Mouse (Mus musculus): ENCODE measurements around the gene Nol4l. TPM values are rescaled to one million over a fixed set of nuclear protein-coding genes. Genes with fewer than 3 reads are reported as not detected.

Nol4l gene
- total and polyA plus RNA-seq, 3 experiments = 3.5 to 4.4 (median 3.9) TPM

DNA sequence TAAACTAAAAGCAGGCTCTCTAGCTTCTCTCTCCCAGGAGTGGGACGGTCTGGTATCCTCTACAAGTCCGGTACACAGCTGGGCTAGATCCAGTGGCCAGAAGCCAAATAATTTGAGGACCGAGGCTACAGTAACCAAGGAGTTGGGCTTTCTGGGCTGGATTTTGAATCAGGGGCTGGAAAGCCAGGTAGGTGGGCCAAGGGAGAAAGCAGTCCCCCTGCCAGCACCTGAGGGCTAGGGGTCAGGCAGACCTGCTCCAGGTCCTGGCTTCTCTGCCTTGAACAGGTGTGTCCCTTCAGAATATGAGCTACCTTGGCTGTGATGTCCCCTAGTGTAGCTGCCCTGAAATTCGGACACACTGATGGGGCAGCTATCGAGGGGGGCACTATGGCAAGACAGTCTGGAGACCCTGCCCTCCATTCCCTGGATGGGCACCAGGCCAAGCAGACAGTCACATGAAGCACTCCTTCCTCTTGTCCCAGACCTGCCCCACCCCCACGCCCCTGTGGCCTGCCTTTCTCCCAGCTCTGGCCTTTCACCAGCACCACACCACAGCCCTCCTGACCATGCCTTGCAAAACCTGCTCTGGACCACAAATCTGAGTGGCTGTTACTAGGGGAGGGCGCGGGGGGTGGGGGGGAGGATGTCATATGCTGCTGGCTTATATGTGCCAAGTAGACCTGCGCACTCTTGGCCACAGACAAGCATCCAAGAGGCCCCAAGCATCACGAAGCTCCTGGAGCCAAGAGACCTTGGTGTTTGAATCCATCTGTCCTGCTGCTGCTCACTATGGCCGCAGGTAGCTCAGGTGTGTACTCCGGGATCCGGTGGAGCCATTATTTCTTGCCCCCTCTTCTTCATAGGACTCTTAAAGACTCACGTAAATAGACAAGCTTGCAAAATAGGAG, 17.1 kb downstream of the Nol4l start:
- intact Hi-C loops (cut with DNase I) = no loop called here
- DNase-seq = no peak
- no peak overlapping the region for H3K27ac ChIP-seq
- 70% methylated on average over 14 of the region's 14 CpGs for WGBS
- no peak overlapping the region for H3K4me3 ChIP-seq
- H3K27me3 ChIP-seq (ENCODE audit: control insufficient read depth, insufficient read depth, low read length) = no peaks in the 10 kb centered on the region
- no peaks in the 10 kb centered on the region for H3K36me3 ChIP-seq (ENCODE audit: control insufficient read depth, insufficient read depth, low read length)
- H3K4me1 ChIP-seq (ENCODE audit: control insufficient read depth, insufficient read depth, low read length) = no peaks in the 10 kb centered on the region
- no peak for TF ChIP-seq EP300 (IDR thresholded peaks at IDR 0.05; ENCODE audit: insufficient read depth, low read depth, low read length)
- no peak for TF ChIP-seq CTCF (IDR thresholded peaks at IDR 0.05)
- TF ChIP-seq POLR2A (IDR thresholded peaks at IDR 0.05; ENCODE audit: insufficient read depth, low read depth, low read length) = no peak
- H3K9ac ChIP-seq (ENCODE audit: low read depth, low read length) = no peak overlapping the region
- no peaks in the 10 kb centered on the region for H3K79me2 ChIP-seq (replicated peaks; ENCODE audit: control insufficient read depth, insufficient read depth, low read length)

DNA sequence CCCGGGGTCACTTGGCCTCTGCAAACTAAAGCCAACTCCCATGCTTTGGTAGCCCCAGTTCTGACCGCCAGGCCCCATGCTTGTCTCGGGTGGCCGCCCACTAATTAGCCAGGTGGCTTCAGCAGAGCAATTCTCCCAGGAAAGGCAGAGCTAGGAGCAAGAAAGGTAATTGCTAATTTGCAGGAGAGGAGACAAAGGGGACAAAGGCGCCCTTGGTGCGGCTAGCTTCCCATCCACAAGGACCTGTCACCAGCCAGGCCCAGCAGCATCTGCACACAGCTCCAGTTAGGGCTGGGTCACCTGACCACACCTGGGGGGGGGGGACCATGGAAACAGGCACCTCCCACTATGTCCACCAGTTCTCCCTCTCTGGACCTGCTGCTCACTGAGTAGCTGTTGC, 18.2 kb downstream of the Nol4l start:
- no peak for DNase-seq
- TF ChIP-seq POLR2A (IDR thresholded peaks at IDR 0.05; ENCODE audit: insufficient read depth, low read depth, low read length) (no peak), EP300 (IDR thresholded peaks at IDR 0.05; ENCODE audit: insufficient read depth, low read depth, low read length) (no peak), CTCF (IDR thresholded peaks at IDR 0.05) (no peak)
- H3K4me3 ChIP-seq = no peak overlapping the region
- H3K79me2 ChIP-seq (replicated peaks; ENCODE audit: control insufficient read depth, insufficient read depth, low read length) = no peaks in the 10 kb centered on the region
- H3K4me1 ChIP-seq (ENCODE audit: control insufficient read depth, insufficient read depth, low read length) = no peaks in the 10 kb centered on the region
- H3K36me3 ChIP-seq (ENCODE audit: control insufficient read depth, insufficient read depth, low read length) = no peaks in the 10 kb centered on the region
- no peaks in the 10 kb centered on the region for H3K27me3 ChIP-seq (ENCODE audit: control insufficient read depth, insufficient read depth, low read length)
- intact Hi-C loops (cut with DNase I) = no loop called here
- 82% methylated on average over 6 of the region's 6 CpGs for WGBS
- H3K27ac ChIP-seq = no peak overlapping the region
- no peak overlapping the region for H3K9ac ChIP-seq (ENCODE audit: low read depth, low read length)

DNA sequence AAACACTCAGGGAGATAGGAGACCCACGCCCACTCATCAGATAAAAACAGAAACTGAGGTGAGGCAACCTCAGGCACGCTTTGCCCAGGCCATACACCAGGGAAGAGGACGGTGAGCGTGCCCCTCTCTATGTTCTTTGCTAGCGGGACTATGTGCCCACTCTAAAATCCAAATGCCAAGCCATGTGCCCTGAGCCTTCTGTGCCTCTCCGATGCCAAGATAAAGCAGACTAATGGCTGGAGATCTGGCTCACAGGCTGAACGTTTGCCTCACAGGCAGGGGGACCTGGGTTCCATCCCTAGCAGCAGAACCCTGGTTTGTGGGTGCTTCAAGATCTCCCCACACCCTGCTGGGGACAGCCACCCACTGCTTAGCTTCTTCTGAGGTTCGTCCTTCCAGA, 19.6 kb downstream of the Nol4l start:
- Histone ChIP-seq H3K4me3 (no peak overlapping the region), H3K27ac (no peak overlapping the region), H3K27me3 (ENCODE audit: control insufficient read depth, insufficient read depth, low read length) (no peaks in the 10 kb centered on the region), H3K9ac (ENCODE audit: low read depth, low read length) (no peak overlapping the region), H3K79me2 (replicated peaks; ENCODE audit: control insufficient read depth, insufficient read depth, low read length) (no peaks in the 10 kb centered on the region), H3K4me1 (ENCODE audit: control insufficient read depth, insufficient read depth, low read length) (no peaks in the 10 kb centered on the region), H3K36me3 (ENCODE audit: control insufficient read depth, insufficient read depth, low read length) (no peaks in the 10 kb centered on the region)
- intact Hi-C loops (cut with DNase I) = no loop called here
- no peak for DNase-seq
- TF ChIP-seq CTCF (IDR thresholded peaks at IDR 0.05) = no peak
- TF ChIP-seq POLR2A (IDR thresholded peaks at IDR 0.05; ENCODE audit: insufficient read depth, low read depth, low read length) = no peak
- TF ChIP-seq EP300 (IDR thresholded peaks at IDR 0.05; ENCODE audit: insufficient read depth, low read depth, low read length) = no peak
- 93% methylated on average over 8 of the region's 8 CpGs for WGBS

DNA sequence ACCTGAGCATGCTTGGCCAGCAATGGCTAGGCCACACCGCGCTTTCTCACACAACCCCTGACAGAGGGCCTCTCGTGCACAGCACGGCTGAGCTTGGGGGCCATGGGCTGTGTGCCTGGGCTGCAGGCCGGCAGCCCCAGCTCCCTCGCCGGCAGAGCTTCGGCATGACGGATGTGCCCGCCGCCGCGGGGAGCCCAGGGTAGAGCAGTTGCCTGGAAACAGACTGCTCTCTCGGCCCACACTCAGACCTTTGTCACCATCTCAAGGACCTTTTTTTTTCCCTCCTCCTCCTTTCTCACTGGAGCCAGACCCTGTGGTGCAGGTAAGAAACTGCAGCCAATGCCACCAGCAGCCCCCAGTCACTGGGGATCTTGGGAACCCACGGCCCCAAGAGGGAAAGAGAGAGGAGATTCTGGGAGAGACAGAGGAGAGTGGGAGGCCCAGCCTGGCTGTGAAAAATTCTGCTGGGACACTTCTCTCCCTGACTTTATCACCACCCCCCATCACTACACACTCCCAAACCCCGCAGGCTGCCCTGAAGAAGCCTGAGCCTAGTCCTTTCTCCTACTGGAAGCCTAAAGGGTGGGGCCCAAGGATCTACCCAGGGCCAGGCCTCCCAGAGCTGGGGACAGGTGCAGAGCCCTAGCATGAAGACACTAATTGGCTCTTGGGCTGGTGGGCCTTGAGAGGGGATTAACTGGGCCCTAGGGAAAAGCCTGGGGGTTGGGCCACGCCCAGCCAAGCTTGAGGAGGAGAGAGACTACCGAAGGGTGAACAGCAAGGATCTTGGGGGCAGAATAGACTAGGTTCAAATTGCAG, 20.4 kb downstream of the Nol4l start:
- intact Hi-C loops (cut with DNase I) = no loop called here

DNA sequence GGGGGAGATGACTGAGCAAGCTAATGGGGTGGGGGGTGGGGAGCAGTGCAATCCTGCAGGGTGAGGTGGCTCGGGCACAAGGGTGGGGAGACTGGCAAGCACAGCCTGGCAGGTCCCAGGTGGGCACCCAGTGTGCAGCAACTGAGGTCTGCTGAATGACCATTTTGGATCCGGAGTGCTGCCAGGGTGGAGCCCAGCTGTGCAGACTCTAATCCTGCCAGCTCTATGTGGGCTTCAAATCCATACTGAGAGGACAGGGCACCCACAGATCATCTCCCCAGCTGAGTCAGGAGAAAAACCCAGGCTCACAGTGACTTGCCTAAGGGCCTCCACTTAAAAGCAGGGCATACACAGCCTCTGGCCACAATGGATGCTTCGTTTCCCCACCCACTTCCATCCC, 21.4 kb downstream of the Nol4l start:
- Histone ChIP-seq H3K27ac (no peak overlapping the region), H3K36me3 (ENCODE audit: control insufficient read depth, insufficient read depth, low read length) (no peaks in the 10 kb centered on the region), H3K9ac (ENCODE audit: low read depth, low read length) (no peak overlapping the region), H3K79me2 (replicated peaks; ENCODE audit: control insufficient read depth, insufficient read depth, low read length) (no peaks in the 10 kb centered on the region), H3K4me3 (no peak overlapping the region), H3K27me3 (ENCODE audit: control insufficient read depth, insufficient read depth, low read length) (no peaks in the 10 kb centered on the region), H3K4me1 (ENCODE audit: control insufficient read depth, insufficient read depth, low read length) (no peaks in the 10 kb centered on the region)
- TF ChIP-seq POLR2A (IDR thresholded peaks at IDR 0.05; ENCODE audit: insufficient read depth, low read depth, low read length) = no peak
- no peak for TF ChIP-seq EP300 (IDR thresholded peaks at IDR 0.05; ENCODE audit: insufficient read depth, low read depth, low read length)
- no peak for TF ChIP-seq CTCF (IDR thresholded peaks at IDR 0.05)
- intact Hi-C loops (cut with DNase I) = no loop called here
- 85% methylated on average over 3 of the region's 3 CpGs for WGBS
- DNase-seq = no peak

More for the DNA sequence above, 20.4 kb downstream of the Nol4l start:
- Histone ChIP-seq H3K79me2 (replicated peaks; ENCODE audit: control insufficient read depth, insufficient read depth, low read length) (no peaks in the 10 kb centered on the region), H3K27me3 (ENCODE audit: control insufficient read depth, insufficient read depth, low read length) (no peaks in the 10 kb centered on the region), H3K27ac (no peak overlapping the region), H3K4me3 (no peak overlapping the region), H3K9ac (ENCODE audit: low read depth, low read length) (no peak overlapping the region), H3K4me1 (ENCODE audit: control insufficient read depth, insufficient read depth, low read length) (no peaks in the 10 kb centered on the region), H3K36me3 (ENCODE audit: control insufficient read depth, insufficient read depth, low read length) (no peaks in the 10 kb centered on the region)
- no peak for DNase-seq
- TF ChIP-seq CTCF (IDR thresholded peaks at IDR 0.05) (no peak), EP300 (IDR thresholded peaks at IDR 0.05; ENCODE audit: insufficient read depth, low read depth, low read length) (no peak), POLR2A (IDR thresholded peaks at IDR 0.05; ENCODE audit: insufficient read depth, low read depth, low read length) (no peak)
- WGBS = 43% methylated on average over 18 of the region's 18 CpGs
